Mouse (Mus musculus) heart, postnatal 0 days (tissue): ENCODE results near the gene Prr5l.

Experiments used
- CTCF ChIP-seq: IDR thresholded peaks from 2 replicates; pipeline ENCODE4 v1.5.1; 2016; ENCODE audit warnings: antibody characterized with exemption, control low read depth, low read depth
- EP300 ChIP-seq: IDR thresholded peaks from 2 replicates; pipeline ENCODE4 v1.6.1; 2016; ENCODE audit warnings: antibody characterized with exemption, low read depth

DNA sequence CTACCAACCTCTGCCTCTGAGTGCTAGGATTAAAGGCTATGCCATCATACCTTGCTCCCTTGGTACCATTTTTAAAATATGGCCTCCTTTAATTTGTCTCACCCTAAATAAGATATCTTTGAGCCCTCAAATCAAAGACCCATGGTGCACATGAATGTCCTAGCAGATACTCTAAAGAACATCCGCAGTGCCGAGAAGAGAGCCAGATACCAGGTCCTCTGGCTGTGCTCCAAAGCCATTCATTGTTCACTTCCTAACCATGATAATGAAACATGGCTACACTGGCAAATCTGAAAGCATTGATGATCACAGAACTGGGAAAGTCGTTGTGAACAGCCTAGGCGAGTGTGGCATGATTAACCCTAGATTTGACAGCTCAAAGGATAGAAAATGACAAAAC, 189.8 kb downstream of the Prr5l start:
- TF ChIP-seq CTCF, result no peak
- no peak for TF ChIP-seq EP300
